Mouse (Mus musculus): ENCODE measurements around the gene Vmn2r51. TPM values are rescaled to one million over a fixed set of nuclear protein-coding genes. Genes with fewer than 3 reads are reported as not detected.

Vmn2r51 gene
- polyA plus RNA-seq (2014; fragmentation: Illumina TruSeq; extraction: RNeasy Lipid Tissue Mini Kit (QIAGEN cat#74804); ENCODE audit: low replicate concordance) = not detected

GRCm38 (mm10) chr7:10105641-10106040 lies at the start of gene Vmn2r51:
Gene Vmn2r51, minus strand, starts transcription at chr7:10105741.

GRCm38 (mm10) chr7:10053196-10053595 lies 52.3 kb downstream of the Vmn2r51 start, which contains the start of gene Vmn2r50:
Gene Vmn2r50, minus strand, starts transcription at chr7:10053296.

Other genes starting within 250 kb of the Vmn2r51 start
- gene Vmn2r48, start 152.2 kb downstream of the Vmn2r51 start, polyA plus RNA-seq (2014; fragmentation: Illumina TruSeq; extraction: RNeasy Lipid Tissue Mini Kit (QIAGEN cat#74804); ENCODE audit: low replicate concordance) = not detected
- gene Vmn2r49, start 113.5 kb downstream of the Vmn2r51 start, polyA plus RNA-seq (2014; fragmentation: Illumina TruSeq; extraction: RNeasy Lipid Tissue Mini Kit (QIAGEN cat#74804); ENCODE audit: low replicate concordance) = not detected
- gene Vmn2r50, start 52.4 kb downstream of the Vmn2r51 start, polyA plus RNA-seq (2014; fragmentation: Illumina TruSeq; extraction: RNeasy Lipid Tissue Mini Kit (QIAGEN cat#74804); ENCODE audit: low replicate concordance) = not detected
- not detected for gene Vmn2r52, start 70.8 kb upstream of the Vmn2r51 start, polyA plus RNA-seq (2014; fragmentation: Illumina TruSeq; extraction: RNeasy Lipid Tissue Mini Kit (QIAGEN cat#74804); ENCODE audit: low replicate concordance)
- gene Vmn1r66, start 172.3 kb upstream of the Vmn2r51 start, polyA plus RNA-seq (2014; fragmentation: Illumina TruSeq; extraction: RNeasy Lipid Tissue Mini Kit (QIAGEN cat#74804); ENCODE audit: low replicate concordance) = not detected